Mouse (Mus musculus) hindlimb bud, embryonic 11.5 days (tissue): Measurements from ENCODE around the gene Lats2.

Experiments used
- DNase-seq: peaks from one replicate; pipeline ENCODE4 v3.0.0-alpha.2; 2012; ENCODE audit warnings: low read depth, low spot score; ENCODE audit errors: extremely low spot score

The Lats2 gene

DNA sequence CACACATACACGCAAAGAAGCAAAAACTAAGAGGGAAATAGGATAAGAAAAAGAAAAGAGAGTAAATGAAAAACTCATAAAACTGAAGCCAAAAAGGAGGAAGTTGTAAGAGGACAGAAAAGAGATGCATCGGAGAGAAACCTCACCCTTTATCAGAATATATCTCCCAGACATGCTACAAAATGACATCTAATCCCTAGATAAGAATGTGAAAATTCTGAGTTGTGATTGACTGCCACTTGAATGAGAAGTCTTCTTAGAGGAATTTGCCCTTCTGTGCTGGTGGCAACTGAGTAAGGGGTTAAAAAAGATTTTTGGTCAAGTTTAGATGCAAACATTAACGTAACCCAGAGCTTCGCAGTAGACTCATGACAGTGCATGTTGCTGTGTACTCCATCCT, 112.0 kb downstream of the Lats2 start:
- no peak for DNase-seq
